Mouse (Mus musculus) NIH3T3 (cell line): ENCODE measurements at regions not wholly inside any gene's neighbourhood (a gene's known extent, or its start where the extent isn't known, plus 50 kb on each side); places are given as distances from the start of the nearest gene placed in this dataset.
A peak's percentile ranks its signal among the peaks of the same experiment; 100 is the strongest.

ENCODE experiments used
- DNase-seq: peaks from one replicate; pipeline ENCODE4 v3.0.0-alpha.2; 2012; ENCODE audit warnings: low read depth

DNA sequence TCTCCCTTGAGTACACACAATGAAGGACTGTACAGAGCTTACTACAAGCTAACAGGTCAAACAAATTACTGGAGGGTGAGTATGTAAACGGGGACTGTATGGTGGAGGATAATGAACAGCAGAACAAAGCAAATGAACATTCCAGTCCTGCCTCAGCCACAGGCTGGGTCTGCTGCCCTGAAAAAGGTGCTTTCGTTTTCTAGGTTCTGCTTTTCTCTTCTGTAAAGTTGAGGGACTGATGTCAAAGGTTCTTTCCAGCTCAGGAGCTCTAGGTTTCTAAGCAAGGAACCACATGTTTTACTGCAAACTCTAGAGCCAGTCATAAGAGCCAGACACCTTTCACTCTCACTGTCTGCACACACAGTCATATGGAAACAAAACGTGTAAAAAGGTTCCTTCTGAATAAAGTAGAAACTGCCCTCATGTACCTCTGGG is 106.1 kb upstream of the Ahr start:
- no peak for DNase-seq

DNA sequence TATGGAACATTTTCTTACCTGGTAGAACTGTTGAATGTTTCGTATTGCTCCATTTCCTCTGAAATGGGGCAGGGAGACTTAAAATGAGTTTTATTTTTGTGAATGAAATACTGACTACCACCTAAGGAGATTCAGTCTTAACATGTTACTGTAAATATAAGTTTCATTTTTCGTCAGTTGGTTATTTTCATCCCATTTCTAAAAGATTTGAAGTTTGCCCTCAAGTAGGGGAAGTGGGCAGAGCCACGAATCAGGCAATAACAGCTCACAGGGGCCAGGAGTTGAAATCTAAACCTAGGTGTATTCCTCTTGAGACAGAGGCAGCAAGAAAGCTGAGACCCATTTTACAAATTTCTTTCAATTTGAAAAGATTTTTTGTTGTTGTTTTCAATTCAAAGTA is 88.6 kb upstream of the Ahr start:
- no peak for DNase-seq

DNA sequence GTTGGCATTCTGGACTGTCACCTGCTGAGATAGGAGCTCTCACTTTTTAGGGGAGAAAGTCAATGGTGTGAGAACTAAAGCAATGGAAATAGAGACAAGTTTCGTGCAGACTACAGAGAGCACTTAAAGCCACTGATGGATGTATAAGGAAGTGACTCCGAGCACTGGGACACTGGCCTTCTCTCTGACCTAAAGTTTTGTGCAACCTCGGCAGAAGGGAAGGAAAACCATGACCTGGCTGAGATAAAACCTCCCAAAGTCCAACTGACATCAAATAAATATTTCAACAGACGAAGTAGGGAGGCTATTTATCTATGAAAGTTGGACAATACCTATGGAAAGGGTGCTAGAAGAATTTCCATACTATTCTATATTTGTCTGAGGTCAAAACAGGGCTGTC is 80.0 kb upstream of the Ahr start:
- no peak for DNase-seq

DNA sequence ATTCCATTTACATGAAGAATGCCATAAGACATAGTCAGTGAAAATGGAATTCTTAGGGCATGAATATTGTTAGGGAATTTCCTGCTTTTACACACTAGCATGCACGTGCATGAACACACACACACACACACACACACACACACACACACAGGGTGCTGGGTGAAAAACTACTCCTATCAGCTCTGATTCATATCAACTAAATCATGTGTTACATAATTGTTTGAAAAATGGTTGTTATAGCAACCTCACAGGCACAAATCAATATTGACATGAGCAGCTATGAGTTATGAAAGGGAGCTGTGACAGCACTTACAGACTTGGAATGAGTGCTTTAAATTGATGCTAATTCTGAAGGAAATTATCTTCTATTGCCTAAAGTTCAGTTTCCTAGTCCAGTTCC is 72.8 kb upstream of the Ahr start:
- peak; percentile 51 for DNase-seq

DNA sequence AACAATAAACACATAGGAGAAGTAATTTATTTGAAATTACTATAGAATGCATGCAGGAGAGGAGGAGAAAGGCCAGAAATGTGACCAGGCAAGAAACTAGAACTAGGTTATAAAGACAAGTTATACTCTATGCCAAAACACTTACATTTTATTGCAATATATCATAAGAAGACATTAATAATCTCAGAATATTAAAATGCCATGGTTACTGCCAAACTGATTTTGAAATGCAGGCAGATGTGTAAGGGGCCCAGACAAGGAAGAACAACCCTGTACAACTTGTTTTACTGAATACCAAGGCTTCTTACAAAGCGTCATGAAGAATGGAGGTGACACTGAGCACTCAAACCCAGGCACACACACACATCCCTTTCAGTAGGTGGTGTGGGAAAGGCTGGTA is 68.9 kb upstream of the Ahr start:
- DNase-seq, result no peak

DNA sequence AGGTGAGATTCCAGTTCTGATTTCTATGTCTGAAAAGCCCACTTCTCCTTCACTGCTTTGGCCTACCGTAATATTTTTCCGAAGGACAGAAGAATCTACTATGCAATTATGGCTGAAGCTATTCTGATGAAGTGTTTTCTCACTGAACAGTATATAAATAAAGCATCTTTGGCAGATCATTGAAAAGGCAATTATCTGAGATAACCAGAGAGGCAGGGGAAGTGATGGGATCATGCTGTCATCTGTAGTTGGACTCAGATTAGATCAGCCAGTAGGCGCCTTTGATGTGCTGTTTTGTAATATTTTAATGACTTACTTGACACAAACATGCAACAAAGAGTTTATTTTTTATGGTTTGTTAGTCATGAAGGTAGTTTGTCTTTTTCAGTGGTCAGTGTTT is 67.8 kb upstream of the Ahr start:
- no peak for DNase-seq

DNA sequence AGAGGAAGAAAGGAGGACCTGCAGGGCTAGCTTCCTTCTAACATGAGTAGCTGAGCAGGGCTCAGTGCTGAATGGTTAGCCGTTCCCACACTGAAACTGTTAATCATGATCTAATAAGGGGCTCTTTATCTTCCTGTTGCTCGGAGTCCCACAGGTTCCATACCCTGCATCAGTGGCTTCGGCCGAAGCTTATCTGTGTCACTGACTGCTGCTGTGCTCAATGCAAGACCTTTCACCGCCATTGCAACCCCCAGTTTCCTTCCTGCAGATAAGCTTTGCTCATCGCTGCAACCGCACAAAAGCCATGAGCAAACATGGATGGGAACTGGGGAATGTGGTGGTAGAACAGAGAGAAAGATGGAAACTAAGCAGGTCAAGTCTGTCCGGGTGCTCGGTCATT is 63.5 kb upstream of the Ahr start:
- DNase-seq, result no peak

DNA sequence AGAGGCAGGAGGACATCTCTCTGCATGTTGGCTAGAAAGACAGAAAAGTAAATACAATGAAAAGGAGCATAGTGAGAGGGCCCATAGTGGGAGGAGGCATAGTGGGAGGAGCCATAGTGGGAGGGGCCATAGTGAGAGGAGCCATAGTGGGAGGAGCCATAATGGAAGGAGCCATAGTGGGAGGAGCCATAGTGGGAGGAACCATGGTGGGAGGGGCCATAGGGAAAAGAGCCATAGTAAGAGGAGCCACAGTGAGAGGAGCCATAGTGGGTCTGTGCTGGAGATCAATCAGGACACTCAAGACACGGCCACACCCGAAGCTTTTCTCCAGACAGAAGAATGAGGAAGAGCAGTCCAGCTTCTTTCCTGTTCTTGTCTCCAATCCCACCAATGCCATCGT is 58.0 kb upstream of the Ahr start:
- no peak for DNase-seq
